Mouse (Mus musculus) heart, postnatal 0 days (tissue): ENCODE data around the gene Pde4d. TPM values are rescaled to one million over a fixed set of nuclear protein-coding genes. Genes with fewer than 3 reads are reported as not detected.

ENCODE experiments used
- ATAC-seq: fragments of 200-750 bp; cut with Nextera tagmentation; 2 replicates; pipeline ENCODE4 v1.8.0; 2017; ENCODE audit warnings: low read depth, moderate number of reproducible peaks, moderate library complexity; ENCODE audit not compliant: insufficient read depth
- DNase-seq: peaks from one replicate; pipeline ENCODE4 v3.0.0-alpha.2; 2016; ENCODE audit warnings: low spot score
- H3K27ac ChIP-seq: fragments of 300-500 bp; sonication (generic); 2 replicates; pipeline ENCODE4 v1.5.1; 2014; ENCODE audit warnings: low read depth, mild to moderate bottlenecking
- H3K27me3 ChIP-seq: fragments of 300-500 bp; sonication (generic); 2 replicates; pipeline ENCODE4 v1.6.1; 2014; ENCODE audit warnings: low read length, mixed read lengths; ENCODE audit not compliant: control insufficient read depth, insufficient read depth
- H3K36me3 ChIP-seq: fragments of 300-500 bp; sonication (generic); replicated peaks from 2 replicates; pipeline ENCODE4 v1.6.1; 2014; ENCODE audit warnings: low read length, mixed read lengths; ENCODE audit not compliant: control insufficient read depth, insufficient read depth
- H3K4me1 ChIP-seq: fragments of 300-500 bp; sonication (generic); 2 replicates; pipeline ENCODE4 v1.6.1; 2014; ENCODE audit warnings: antibody characterized with exemption; ENCODE audit not compliant: control insufficient read depth, insufficient read depth
- H3K4me2 ChIP-seq: fragments of 300-500 bp; sonication (generic); 2 replicates; pipeline ENCODE4 v1.6.1; 2014; ENCODE audit warnings: low read depth, mild to moderate bottlenecking, low read length, moderate library complexity
- H3K4me3 ChIP-seq: fragments of 300-500 bp; sonication (generic); 2 replicates; pipeline ENCODE4 v1.5.1; 2014; ENCODE audit warnings: low read depth, low read length
- H3K9ac ChIP-seq: fragments of 300-500 bp; sonication (generic); replicated peaks from 2 replicates; pipeline ENCODE4 v1.6.1; 2014; ENCODE audit warnings: low read depth, low read length, mixed read lengths
- H3K9me3 ChIP-seq: fragments of 300-500 bp; sonication (generic); replicated peaks from 2 replicates; pipeline ENCODE4 v1.6.1; 2016; ENCODE audit warnings: low read length; ENCODE audit not compliant: control insufficient read depth
- CTCF ChIP-seq: IDR thresholded peaks from 2 replicates; pipeline ENCODE4 v1.5.1; 2016; ENCODE audit warnings: antibody characterized with exemption, control low read depth, low read depth
- EP300 ChIP-seq: IDR thresholded peaks from 2 replicates; pipeline ENCODE4 v1.6.1; 2016; ENCODE audit warnings: antibody characterized with exemption, low read depth
- WGBS: fragments of 180-500 bp; shearing (Covaris S2); extraction: QIAGEN DNeasy Blood & Tissue Kit; methylation state at CpG from one replicate; pipeline ENCODE4 v1.1.7; 2014; 5-methylcytosine and 5-hydroxymethylcytosine counted together
- polyA plus RNA-seq: library from polyadenylated mRNA; unstranded; fragments of >200 nt; fragmentation: Nextera tagmentation; extraction: Ambion mirVana; gene quantifications from 2 replicates; pipeline ENCODE4 v1.2.1, GENCODE M21; 2015
- total RNA-seq: library from RNA; depleted of rRNA; stranded (reverse); fragments of >200 nt; gene quantifications from 2 replicates; pipeline ENCODE4 v1.2.3, GENCODE M21; 2014; ENCODE audit warnings: low replicate concordance

The Pde4d gene
- total and polyA plus RNA-seq, 2 experiments from 2014 or later: 21.9 to 58.0 TPM

DNA sequence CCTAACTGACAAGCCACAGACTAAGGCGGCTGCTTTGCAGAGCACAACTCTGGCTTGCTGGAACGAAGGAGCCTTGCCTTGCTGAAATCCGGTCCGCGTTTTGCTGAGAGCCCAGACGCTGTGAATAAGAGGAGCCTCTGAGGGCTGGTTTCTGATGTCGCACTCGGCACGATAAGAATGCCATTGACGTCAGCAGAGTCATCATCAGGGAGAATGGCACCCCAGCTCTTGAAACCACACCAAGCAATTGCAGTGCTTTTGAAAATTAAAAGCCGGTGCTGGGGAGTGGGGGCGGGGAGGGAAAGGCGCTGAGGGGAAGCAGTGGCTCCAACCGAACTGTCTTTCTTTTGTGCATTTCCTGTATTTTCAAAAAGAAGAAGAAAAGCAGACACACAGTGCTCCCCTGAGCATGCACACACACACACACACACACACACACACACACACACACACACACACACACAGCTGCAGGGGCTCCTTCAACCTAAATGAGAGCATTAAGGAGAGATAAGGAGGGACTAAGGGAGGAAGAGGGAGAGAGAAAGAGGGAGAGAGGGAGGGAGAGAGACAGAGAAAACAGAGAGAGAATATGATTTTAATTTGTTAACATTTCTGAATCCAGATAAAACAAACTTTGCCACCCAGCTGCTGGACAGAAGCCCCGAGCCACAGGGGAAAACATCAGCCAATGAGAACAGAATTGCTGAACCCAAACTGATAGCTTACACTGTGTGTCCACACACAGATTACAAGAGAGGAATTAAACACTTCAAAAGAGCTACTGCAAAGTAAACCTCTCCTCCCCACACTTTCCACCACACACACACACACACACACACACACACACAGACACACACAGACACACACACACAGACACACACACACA is 1372.9 kb downstream of the Pde4d start:
- Histone ChIP-seq H3K9ac (peak overlapping the region; percentile 47; the same call in 1 of the 2 replicates), H3K27me3 (no peaks in the 10 kb centered on the region), H3K4me1 (peaks cover 26% of the 10 kb centered on the region), H3K4me2 (peak overlapping the region; percentile 60), H3K36me3 (no peaks in the 10 kb centered on the region), H3K27ac (peak overlapping the region; percentile 94), H3K4me3 (peak overlapping the region; percentile 41), H3K9me3 (no peaks in the 10 kb centered on the region)
- TF ChIP-seq EP300 (peak; percentile 80; the same call in 1 of the 2 replicates), CTCF (peak; percentile 15; the same call in 1 of the 2 replicates)
- under 1% methylated on average over 15 of the region's 15 CpGs for WGBS
- DNase-seq (peak; percentile 99), ATAC-seq (peak; percentile 94)

DNA sequence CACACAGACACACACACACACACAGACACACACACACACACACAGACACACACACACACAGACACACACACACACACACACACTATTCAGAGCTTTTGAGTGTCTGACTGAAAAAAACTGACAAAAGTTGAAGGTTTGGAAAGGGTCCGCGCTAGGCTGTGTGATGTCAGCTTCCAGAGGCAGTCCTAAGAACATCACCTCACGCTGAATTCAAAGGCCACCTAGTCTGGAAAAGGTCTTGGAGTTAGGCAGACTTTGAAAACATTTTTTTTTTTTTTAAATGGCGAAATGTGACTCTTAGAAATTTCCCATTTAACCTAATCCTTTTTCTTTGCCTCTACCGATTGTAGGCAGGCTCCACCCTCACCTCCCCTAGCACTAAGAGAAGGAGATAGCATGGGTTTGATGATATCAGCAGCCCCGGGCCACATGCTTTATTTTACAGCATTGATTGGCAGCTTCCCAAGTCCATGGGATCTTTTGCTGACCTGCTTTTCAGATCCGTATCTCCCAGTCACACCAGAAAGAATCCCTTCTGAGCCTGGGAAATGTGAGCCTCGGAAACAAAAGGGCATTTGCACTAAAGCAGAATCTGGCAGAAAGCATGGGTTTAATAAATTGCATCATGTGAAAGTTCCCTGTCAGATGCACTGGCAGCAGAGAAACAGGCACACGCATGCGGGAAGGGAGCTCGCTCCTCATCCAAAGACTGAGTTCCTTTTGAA is 1373.7 kb downstream of the Pde4d start:
- H3K4me2 ChIP-seq: peak overlapping the region; percentile 60
- no peak for ATAC-seq
- no peak for TF ChIP-seq CTCF
- no peak for TF ChIP-seq EP300
- H3K4me3 ChIP-seq: no peak overlapping the region
- H3K9ac ChIP-seq: peak overlapping the region; percentile 30; the same call in 1 of the 2 replicates
- H3K27me3 ChIP-seq: no peaks in the 10 kb centered on the region
- H3K9me3 ChIP-seq: no peaks in the 10 kb centered on the region
- H3K27ac ChIP-seq: peak overlapping the region; percentile 94
- WGBS: 15% methylated on average over 11 of the region's 11 CpGs
- H3K36me3 ChIP-seq: no peaks in the 10 kb centered on the region
- peaks cover 26% of the 10 kb centered on the region for H3K4me1 ChIP-seq
- DNase-seq: peak; percentile 23

DNA sequence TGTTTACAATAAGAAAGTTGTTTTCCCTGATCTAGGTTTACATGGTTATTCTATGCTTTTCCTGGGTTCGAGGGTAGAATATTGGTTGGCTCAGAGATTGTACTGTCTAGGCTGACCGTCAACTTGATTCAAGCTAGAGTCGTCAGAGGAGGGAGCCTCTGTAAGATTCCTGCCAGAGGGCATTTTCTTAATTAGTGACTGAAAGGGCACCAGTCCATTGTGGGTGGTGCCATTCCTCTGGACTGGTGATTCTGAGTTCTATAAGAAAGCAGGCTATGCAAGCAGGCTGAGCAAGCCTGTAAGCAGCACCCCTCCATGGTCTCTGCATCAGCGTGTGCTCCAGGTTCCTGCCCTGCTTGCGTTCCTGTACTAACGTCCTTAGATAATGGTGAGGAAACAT is 1376.1 kb downstream of the Pde4d start:
- H3K36me3 ChIP-seq: no peaks in the 10 kb centered on the region
- no peak overlapping the region for H3K9ac ChIP-seq
- ATAC-seq: no peak
- TF ChIP-seq CTCF (no peak), EP300 (no peak)
- H3K4me1 ChIP-seq: peaks cover 25% of the 10 kb centered on the region
- no peak for DNase-seq
- H3K4me3 ChIP-seq: no peak overlapping the region
- no peaks in the 10 kb centered on the region for H3K9me3 ChIP-seq
- 89% methylated on average over 6 of the region's 6 CpGs for WGBS
- H3K4me2 ChIP-seq: no peak overlapping the region
- no peak overlapping the region for H3K27ac ChIP-seq
- no peaks in the 10 kb centered on the region for H3K27me3 ChIP-seq

DNA sequence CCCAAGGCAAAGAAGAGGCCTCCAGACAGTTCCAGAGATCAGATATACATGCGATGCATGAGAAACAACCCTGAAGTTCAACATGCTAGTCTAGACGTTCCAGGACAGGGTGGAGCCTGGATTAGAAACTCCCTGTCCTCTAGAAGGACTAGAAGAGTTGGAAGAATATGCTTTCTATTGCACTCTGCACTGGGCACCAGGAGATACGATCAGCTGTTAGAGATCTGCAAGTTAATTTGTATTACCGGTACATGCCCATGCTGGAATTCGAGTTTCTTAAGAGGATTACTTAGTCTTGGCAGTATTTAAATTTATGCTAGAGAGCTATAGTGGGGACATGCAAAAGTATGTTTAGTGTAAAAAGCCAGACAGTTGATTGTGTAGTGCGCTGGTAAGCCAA is 1377.6 kb downstream of the Pde4d start:
- no peak for TF ChIP-seq EP300
- no peak for TF ChIP-seq CTCF
- Histone ChIP-seq H3K27ac (no peak overlapping the region), H3K4me3 (no peak overlapping the region), H3K4me1 (peaks cover 11% of the 10 kb centered on the region), H3K36me3 (no peaks in the 10 kb centered on the region), H3K9ac (no peak overlapping the region), H3K4me2 (no peak overlapping the region), H3K27me3 (no peaks in the 10 kb centered on the region), H3K9me3 (no peaks in the 10 kb centered on the region)
- no peak for ATAC-seq
- WGBS: 88% methylated on average over 6 of the region's 6 CpGs
- DNase-seq: no peak

DNA sequence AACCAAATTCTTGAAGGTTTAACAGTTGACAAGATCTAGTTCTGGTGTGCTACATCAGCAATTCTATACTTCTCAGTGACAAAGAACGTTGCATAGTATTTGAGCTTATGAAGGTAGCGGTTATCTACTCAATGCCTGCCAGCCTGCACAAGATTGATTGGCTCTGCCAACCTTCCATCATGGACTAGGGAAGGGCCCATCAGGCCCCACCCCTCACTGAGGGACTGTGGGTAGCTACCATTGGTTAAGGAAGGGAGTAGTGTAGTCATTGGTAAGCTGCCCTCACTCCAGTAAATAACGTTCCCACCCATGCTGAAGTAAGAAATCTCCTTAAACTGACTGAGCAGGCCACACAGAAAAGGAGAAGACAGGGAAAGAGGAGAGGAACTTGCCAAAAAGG is 1378.2 kb downstream of the Pde4d start:
- ATAC-seq: no peak
- Histone ChIP-seq H3K27me3 (no peaks in the 10 kb centered on the region), H3K4me2 (no peak overlapping the region), H3K4me1 (peaks cover 8% of the 10 kb centered on the region), H3K36me3 (no peaks in the 10 kb centered on the region), H3K9me3 (no peaks in the 10 kb centered on the region), H3K27ac (no peak overlapping the region), H3K4me3 (no peak overlapping the region), H3K9ac (no peak overlapping the region)
- no peak for DNase-seq
- 81% methylated on average over 3 of the region's 3 CpGs for WGBS
- TF ChIP-seq EP300 (no peak), CTCF (no peak)
